ENCODE assay signal across 9 mouse cellular contexts in genomic region chr11:115881002-115881401, GRCm38 (mm10). TPM values are rescaled to one million over a fixed set of nuclear protein-coding genes. Genes with fewer than 3 reads are reported as not detected.
A peak's percentile ranks its signal among the peaks of the same experiment; 100 is the strongest.
DNase-seq lines count a peak whose midpoint lies in the region; ATAC-seq and TF ChIP-seq lines count a peak whose summit lies in the region.
"Had no signal": no experiment of that assay in that cellular context is flagged by ENCODE, and none has a peak within 500 bp of the region (broad histone marks: within the 10 kb centered on the region; RNA-seq: fewer than 3 reads in every experiment).

No protein-coding gene starts in this region.

- TF ChIP-seq EP300 in MEL (IDR thresholded peaks at IDR 0.05; ENCODE audit: low read depth in 1 of 2, low read length in 2 of 2), result no peak

- no peaks in the 10 kb centered on the region for H3K9me3 ChIP-seq in MEL (replicated peaks; ENCODE audit: insufficient read depth, low read length)
- no peaks in the 10 kb centered on the region for H3K9me3 ChIP-seq in embryonic facial prominence, embryonic 11.5 days (replicated peaks; ENCODE audit: control insufficient read depth, low read length)

- no peak for ATAC-seq in embryonic facial prominence, embryonic 11.5 days (replicated peaks; ENCODE audit: insufficient number of reproducible peaks, low FRiP score, low TSS enrichment, low read depth)
- ATAC-seq in neutrophil, adult 5-6 weeks (ENCODE audit: extremely low read depth, insufficient number of reproducible peaks, low FRiP score, poor library complexity, severe bottlenecking), result peak; percentile 31; the same call in 1 of the 2 replicates

- no peak for DNase-seq in layer of hippocampus, adult 2 months (ENCODE audit: low spot score in 2 of 2)
- DNase-seq in layer of hippocampus, adult 9-11 months, result no peak
- DNase-seq in MEL (ENCODE audit: low read depth, low spot score), result peak; percentile 81
- peak; percentile 28 for DNase-seq in embryonic facial prominence, embryonic 11.5 days (ENCODE audit: low spot score)
- DNase-seq in cerebellum, adult 9-11 months, result no peak
- DNase-seq in ovary, postnatal 14 days (ENCODE audit: low spot score), result no peak

- peaks cover 0 to 11% of the 10 kb centered on the region in 2 experiments; a peak in 2 of 4 replicates for H3K4me1 ChIP-seq in MEL (ENCODE audit: control insufficient read depth in 1 of 2, insufficient read depth in 2 of 2, low read length in 2 of 2)
- no peaks in the 10 kb centered on the region for H3K4me1 ChIP-seq in embryonic facial prominence, embryonic 11.5 days (ENCODE audit: control insufficient read depth, insufficient read depth, low read length)

- H3K36me3 ChIP-seq in MEL (ENCODE audit: control insufficient read depth in 1 of 2, insufficient read depth in 2 of 2, low read length in 2 of 2), result peaks cover 0 to 7% of the 10 kb centered on the region in 2 experiments; a peak in 2 of 4 replicates
- no peaks in the 10 kb centered on the region for H3K36me3 ChIP-seq in embryonic facial prominence, embryonic 11.5 days (replicated peaks; ENCODE audit: control insufficient read depth, insufficient read depth, low read depth, low read length)

- no peaks in the 10 kb centered on the region for H3K27me3 ChIP-seq in MEL (ENCODE audit: control insufficient read depth in 1 of 2, insufficient read depth in 2 of 2, low read length in 2 of 2)
- peaks cover 8% of the 10 kb centered on the region; the same call in 1 of the 2 replicates for H3K27me3 ChIP-seq in embryonic facial prominence, embryonic 11.5 days (ENCODE audit: control insufficient read depth, insufficient read depth, low read length)

- H3K4me3 ChIP-seq in layer of hippocampus, adult 2 months, result no peak overlapping the region
- no peak overlapping the region for H3K4me3 ChIP-seq in MEL (ENCODE audit: control insufficient read depth in 1 of 2, insufficient read depth in 1 of 2, low read depth in 2 of 2, low read length in 2 of 2)
- no peak overlapping the region for H3K4me3 ChIP-seq in embryonic facial prominence, embryonic 11.5 days (ENCODE audit: low read depth, low read length)
- H3K4me3 ChIP-seq: erythroblast, embryonic 14.5 days had no signal

- peak; percentile 83 for TF ChIP-seq CTCF in layer of hippocampus, adult 2 months (conservative IDR thresholded peaks at IDR 0.05)
- TF ChIP-seq CTCF in MEL (IDR thresholded peaks at IDR 0.05 in 2 of 3, conservative IDR thresholded peaks at IDR 0.05 in 1 of 3; ENCODE audit: control insufficient read depth in 1 of 3, insufficient read depth in 1 of 3, low read depth in 2 of 3, low read length in 3 of 3, poor library complexity in 1 of 3, severe bottlenecking in 1 of 3), result peak; percentile 98 to 100 (median 99)

- TF ChIP-seq RAD21 in MEL (IDR thresholded peaks at IDR 0.05; ENCODE audit: low read depth, low read length), result peak; percentile 85

- WGBS in embryonic facial prominence, embryonic 11.5 days, result 20% methylated on average over 5 of the region's 5 CpGs

- H3K27ac ChIP-seq in layer of hippocampus, adult 2 months, result no peak overlapping the region
- no peak overlapping the region for H3K27ac ChIP-seq in MEL (ENCODE audit: control insufficient read depth, low read depth, low read length)
- no peak overlapping the region for H3K27ac ChIP-seq in embryonic facial prominence, embryonic 11.5 days (replicated peaks; ENCODE audit: low read depth, low read length)
- H3K27ac ChIP-seq: macrophage had no signal

- no peak overlapping the region for H3K4me2 ChIP-seq in embryonic facial prominence, embryonic 11.5 days (ENCODE audit: low read depth, low read length)

- H3K79me2 ChIP-seq in MEL (ENCODE audit: control insufficient read depth, insufficient read depth, low read length, poor library complexity), result no peaks in the 10 kb centered on the region

- no peak for TF ChIP-seq POLR2A in MEL (IDR thresholded peaks at IDR 0.05; ENCODE audit: control insufficient read depth in 1 of 2, insufficient read depth in 1 of 2, low read depth in 1 of 2, low read length in 2 of 2, poor library complexity in 1 of 2)

- H3K9ac ChIP-seq in MEL (ENCODE audit: control insufficient read depth, low read depth, low read length, poor library complexity, severe bottlenecking), result no peak overlapping the region
- no peak overlapping the region for H3K9ac ChIP-seq in embryonic facial prominence, embryonic 11.5 days (replicated peaks; ENCODE audit: low read length)

TF ChIP-seq in MEL, 35 proteins besides CTCF, POLR2A, EP300 and RAD21:
- no peak for TF ChIP-seq ELF1 (IDR thresholded peaks at IDR 0.05; ENCODE audit: low read depth, low read length)
- TF ChIP-seq KAT2A (conservative IDR thresholded peaks at IDR 0.05; ENCODE audit: low read depth, low read length), result no peak
- peak; percentile 83 for TF ChIP-seq ZC3H11A (IDR thresholded peaks at IDR 0.05; ENCODE audit: low read depth, low read length)
- TF ChIP-seq MYB (IDR thresholded peaks at IDR 0.05; ENCODE audit: low read depth, low read length), result no peak
- TF ChIP-seq RCOR1 (IDR thresholded peaks at IDR 0.05; ENCODE audit: low read depth, low read length), result no peak
- TF ChIP-seq SIN3A (IDR thresholded peaks at IDR 0.05; ENCODE audit: low read length), result peak; percentile 28; the same call in 1 of the 2 replicates
- no peak for TF ChIP-seq MEF2A (IDR thresholded peaks at IDR 0.05; ENCODE audit: extremely low read depth, insufficient replicate concordance, low read depth, low read length, poor library complexity, severe bottlenecking)
- TF ChIP-seq ZMIZ1 (IDR thresholded peaks at IDR 0.05; ENCODE audit: low read depth, low read length), result no peak
- TF ChIP-seq SMC3 (IDR thresholded peaks at IDR 0.05; ENCODE audit: low read depth, low read length), result peak; percentile 98
- no peak for TF ChIP-seq MAX (IDR thresholded peaks at IDR 0.05; ENCODE audit: low read length)
- 0 out of 2 replicates have a peak, but pooled peaks have one; percentile 13 for TF ChIP-seq HCFC1 (IDR thresholded peaks at IDR 0.05; ENCODE audit: low read depth, low read length)
TF ChIP-seq in MEL: peak in this region for 4.

RNA-seq across cellular contexts. Expression of gene Smim5, which starts 18.8 kb away (rescaled TPM):
- total RNA-seq in layer of hippocampus, adult 2 months (2021), result 1 to 10 TPM in 1 of 2 experiments, under 1 TPM in 1; 0.54 to 1.3 TPM
- 24.9 and 41.0 TPM in 2 replicates for total RNA-seq in MEL (2012; rRNA removed)
- 10 to 100 TPM in 1 of 2 experiments, not detected in 1; 24.8 TPM for polyA plus RNA-seq in MEL (2012; ENCODE audit: insufficient read depth in 1 of 2, insufficient read length in 2 of 2, low read depth in 1 of 2, low replicate concordance in 2 of 2, missing spikeins in 1 of 2)
- 1.1 and 1.4 TPM in 2 replicates for polyA plus RNA-seq in embryonic facial prominence, embryonic 11.5 days (2014; fragmentation: Nextera tagmentation; extraction: Ambion mirVana)
- total RNA-seq in neutrophil, adult 5-6 weeks (2017), result 1.2 and 2.6 TPM in 2 replicates

RNA-seq across cellular contexts. Expression of gene Myo15b, which starts 22.8 kb away (rescaled TPM):
- under 1 TPM; 0.22 to 0.41 TPM for total RNA-seq in layer of hippocampus, adult 2 months (2021)
- 1.3 and 1.5 TPM in 2 replicates for total RNA-seq in MEL (2012; rRNA removed)
- 1 to 10 TPM in 1 of 2 experiments, not detected in 1; 3.2 TPM for polyA plus RNA-seq in MEL (2012; ENCODE audit: insufficient read depth in 1 of 2, insufficient read length in 2 of 2, low read depth in 1 of 2, low replicate concordance in 2 of 2, missing spikeins in 1 of 2)
- polyA plus RNA-seq in embryonic facial prominence, embryonic 11.5 days (2014; fragmentation: Nextera tagmentation; extraction: Ambion mirVana), result 0.07 and 0.31 TPM in 2 replicates
- total RNA-seq in neutrophil, adult 5-6 weeks (2017), result under 0.01 TPM in 1 of 2 replicates, not detected in the other
- polyA plus RNA-seq: erythroblast, embryonic 14.5 days had no signal

RNA-seq across cellular contexts. Expression of gene Smim6, which starts 30.8 kb away (rescaled TPM):
- total RNA-seq in layer of hippocampus, adult 2 months (2021), result not detected
- 1.2 and 1.3 TPM in 2 replicates for total RNA-seq in MEL (2012; rRNA removed)
- 1 to 10 TPM in 1 of 2 experiments, not detected in 1; 3.8 TPM for polyA plus RNA-seq in MEL (2012; ENCODE audit: insufficient read depth in 1 of 2, insufficient read length in 2 of 2, low read depth in 1 of 2, low replicate concordance in 2 of 2, missing spikeins in 1 of 2)
- polyA plus RNA-seq in embryonic facial prominence, embryonic 11.5 days (2014; fragmentation: Nextera tagmentation; extraction: Ambion mirVana), result 0.21 TPM in 1 of 2 replicates, not detected in the other
- total RNA-seq in neutrophil, adult 5-6 weeks (2017), result not detected in 2 replicates
- polyA plus RNA-seq: macrophage had no signal

RNA-seq across cellular contexts. Expression of gene Sap30bp, which starts 52.1 kb away (rescaled TPM):
- 10 to 100 TPM; 40.8 to 47.0 TPM for total RNA-seq in layer of hippocampus, adult 2 months (2021)
- 51.6 and 69.2 TPM in 2 replicates for total RNA-seq in MEL (2012; rRNA removed)
- 10 to 100 TPM in 1 of 2 experiments, not detected in 1; 49.1 TPM for polyA plus RNA-seq in MEL (2012; ENCODE audit: insufficient read depth in 1 of 2, insufficient read length in 2 of 2, low read depth in 1 of 2, low replicate concordance in 2 of 2, missing spikeins in 1 of 2)
- 49.8 and 59.4 TPM in 2 replicates for polyA plus RNA-seq in embryonic facial prominence, embryonic 11.5 days (2014; fragmentation: Nextera tagmentation; extraction: Ambion mirVana)
- total RNA-seq in neutrophil, adult 5-6 weeks (2017), result 125 and 148 TPM in 2 replicates

RNA-seq across cellular contexts. Expression of gene Recql5, which starts 52.3 kb away (rescaled TPM):
- 10 to 100 TPM; 36.6 to 39.3 TPM for total RNA-seq in layer of hippocampus, adult 2 months (2021)
- total RNA-seq in MEL (2012; rRNA removed), result 16.7 and 20.3 TPM in 2 replicates
- polyA plus RNA-seq in MEL (2012; ENCODE audit: insufficient read depth in 1 of 2, insufficient read length in 2 of 2, low read depth in 1 of 2, low replicate concordance in 2 of 2, missing spikeins in 1 of 2), result 10 to 100 TPM in 1 of 2 experiments, not detected in 1; 21.5 TPM
- 14.2 and 15.3 TPM in 2 replicates for polyA plus RNA-seq in embryonic facial prominence, embryonic 11.5 days (2014; fragmentation: Nextera tagmentation; extraction: Ambion mirVana)
- total RNA-seq in neutrophil, adult 5-6 weeks (2017), result 44.4 and 54.2 TPM in 2 replicates

Comparison
In these comparisons a context has a peak if more than half of its experiments do, and no peak if none do; other contexts are left out.
1. DNase-seq: peak in MEL (single experiment) and embryonic facial prominence, embryonic 11.5 days (single experiment); none in layer of hippocampus, adult 2 months (0 of 2), layer of hippocampus, adult 9-11 months (single experiment), cerebellum, adult 9-11 months (single experiment) and ovary, postnatal 14 days (single experiment).